Mouse (Mus musculus) neutrophil, adult 5-6 weeks (primary cell): Measurements from ENCODE around the gene Cdc42ep1. TPM values are rescaled to one million over a fixed set of nuclear protein-coding genes. Genes with fewer than 3 reads are reported as not detected.
"Not testable (repeated sequence)": the region's sequence is repeated elsewhere in the genome, so short reads cannot be mapped to it uniquely, and the experiment has no call there.

Experiments used
- ATAC-seq: fragments of 151-379, 151-347 bp; 2 replicates; pipeline ENCODE4 v1.8.0; 2017; ENCODE audit warnings: mild to moderate bottlenecking, moderate TSS enrichment; ENCODE audit not compliant: insufficient number of reproducible peaks, poor library complexity, low FRiP score, severe bottlenecking; ENCODE audit errors: extremely low read depth
- total RNA-seq: library from RNA; stranded (forward); fragments of 200-1000 nt; gene quantifications from 2 replicates; pipeline ENCODE4 v1.2.3, GENCODE M21; 2017

The Cdc42ep1 gene
- total RNA-seq, 1 experiment from 2014 or later: not detected

DNA sequence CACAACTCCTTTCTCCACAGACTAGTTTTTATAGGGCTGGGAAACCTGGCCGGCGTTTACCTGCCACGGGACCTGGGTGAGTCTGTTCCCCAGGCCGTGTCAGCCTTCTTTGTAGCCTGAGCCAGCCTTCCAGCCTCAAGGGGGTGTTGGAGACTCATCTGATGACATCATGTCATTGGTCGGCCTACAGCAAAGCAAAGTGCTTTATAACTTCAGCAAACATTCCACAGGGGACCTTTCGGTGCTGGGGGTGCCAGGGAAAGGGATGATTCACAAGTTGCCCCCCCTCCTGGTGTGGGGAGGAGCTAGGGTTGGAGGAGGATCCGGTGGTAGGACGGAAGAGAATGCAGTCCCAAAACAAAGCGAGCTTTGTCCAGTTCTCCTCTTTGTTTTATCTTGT, 2.4 kb downstream of the Cdc42ep1 start:
- no peak for ATAC-seq

- ATAC-seq: no peak
Observed at GRCm38 (mm10) chr15:78845321-78845720, 2.9 kb downstream of the Cdc42ep1 start.

DNA sequence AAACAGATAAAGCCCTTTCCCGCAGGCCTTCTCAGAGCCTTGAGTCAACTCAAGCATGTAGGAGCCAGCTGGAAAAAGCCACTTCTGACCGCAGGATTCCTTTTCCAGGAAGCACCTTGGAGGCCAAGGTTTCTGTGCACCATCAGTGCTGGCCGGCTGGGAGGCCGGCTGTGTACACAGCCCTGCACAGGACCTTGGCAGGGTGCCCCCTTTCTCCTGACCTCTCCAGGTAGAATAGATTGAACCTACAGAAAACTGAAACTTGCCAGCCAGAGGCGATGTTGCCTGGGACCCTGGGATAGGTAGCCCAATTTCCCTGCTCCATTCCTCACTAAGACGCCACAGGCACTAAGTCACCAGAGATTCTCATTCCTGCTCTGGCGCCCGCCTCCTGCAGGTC, 3.4 kb downstream of the Cdc42ep1 start:
- ATAC-seq: no peak

GRCm38 (mm10) chr15:78846352-78846751, 3.9 kb downstream of the Cdc42ep1 start:
- ATAC-seq: no peak

DNA sequence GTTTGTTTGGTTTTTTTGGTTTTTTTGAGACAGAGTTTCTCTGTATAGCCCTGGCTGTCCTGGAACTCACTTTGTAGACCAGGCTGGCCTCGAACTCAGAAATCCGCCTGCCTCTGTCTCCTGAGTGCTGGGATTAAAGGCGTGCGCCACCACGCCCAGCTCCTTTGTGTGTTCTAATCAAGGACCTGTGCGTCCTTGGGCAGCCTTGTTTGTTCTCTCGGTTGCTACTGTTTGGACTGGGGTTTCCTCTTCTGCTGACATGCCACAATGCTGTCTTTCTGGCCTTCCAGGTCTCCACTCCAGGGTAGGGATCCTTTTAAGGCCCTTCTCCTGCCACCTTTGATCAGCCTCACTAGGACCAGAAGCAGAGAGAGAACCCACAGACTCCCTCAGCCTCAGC, 4.4 kb downstream of the Cdc42ep1 start:
- ATAC-seq: not testable (repeated sequence)

DNA sequence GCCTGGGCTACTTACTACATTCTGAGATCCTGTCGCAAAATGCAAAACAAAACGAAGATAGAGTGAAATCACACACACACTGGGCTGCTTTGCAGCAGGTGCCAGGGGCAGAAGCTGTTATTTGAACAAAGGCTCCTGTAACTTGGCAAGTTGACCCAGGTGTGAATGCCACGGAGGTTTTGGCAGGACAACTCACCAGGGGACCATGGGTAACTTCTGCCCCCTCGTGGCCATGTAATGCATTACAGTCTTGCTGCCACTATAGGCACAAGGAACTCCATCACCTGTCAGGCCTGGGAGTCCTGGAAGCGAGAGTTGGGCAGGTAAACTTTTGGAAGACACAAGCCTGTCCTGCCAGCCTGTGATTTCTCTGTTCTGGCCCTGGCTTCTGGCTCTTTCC, 6.0 kb downstream of the Cdc42ep1 start:
- ATAC-seq: peak; percentile 60

GRCm38 (mm10) chr15:78849485-78849884, 7.1 kb downstream of the Cdc42ep1 start:
- ATAC-seq: no peak

DNA sequence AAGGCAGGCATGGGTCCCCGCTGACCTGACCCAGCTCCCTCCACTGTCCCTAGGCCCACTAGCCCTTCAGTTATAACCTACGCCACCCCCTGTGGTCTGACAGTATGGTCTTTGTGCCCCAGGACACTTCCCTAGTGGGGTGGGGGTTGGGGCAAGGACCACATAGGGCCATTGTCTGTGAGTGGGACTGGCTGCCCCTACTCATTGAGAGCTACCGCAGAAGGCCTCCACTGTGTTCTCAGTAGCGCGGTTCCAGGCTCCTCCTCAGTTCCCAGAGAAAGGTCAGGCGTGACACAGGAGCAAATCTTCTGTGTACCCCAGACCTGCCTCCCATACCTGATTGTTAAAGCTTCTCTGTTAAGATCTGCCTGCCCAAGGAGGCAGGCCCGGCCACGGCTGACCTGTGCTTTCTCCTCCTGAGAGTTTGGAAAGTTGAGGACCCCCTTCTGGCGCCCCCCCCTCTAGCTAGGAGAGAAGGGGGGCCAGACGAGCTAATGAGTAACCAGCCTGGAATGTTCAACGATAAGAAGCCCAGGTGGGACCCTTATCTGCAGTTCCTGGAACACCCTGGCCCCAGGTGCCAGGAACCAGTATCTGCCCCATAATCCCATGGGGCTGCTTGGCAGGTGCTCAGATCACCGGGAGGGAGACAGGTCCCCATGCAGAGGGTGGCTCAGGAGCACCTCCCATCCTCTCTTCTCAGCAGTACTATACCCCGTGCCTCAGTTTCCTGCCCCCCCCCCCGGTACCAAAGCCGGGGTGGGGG, 7.8 kb downstream of the Cdc42ep1 start:
- no peak for ATAC-seq

GRCm38 (mm10) chr15:78850944-78851343, 8.5 kb downstream of the Cdc42ep1 start:
- no peak for ATAC-seq

DNA sequence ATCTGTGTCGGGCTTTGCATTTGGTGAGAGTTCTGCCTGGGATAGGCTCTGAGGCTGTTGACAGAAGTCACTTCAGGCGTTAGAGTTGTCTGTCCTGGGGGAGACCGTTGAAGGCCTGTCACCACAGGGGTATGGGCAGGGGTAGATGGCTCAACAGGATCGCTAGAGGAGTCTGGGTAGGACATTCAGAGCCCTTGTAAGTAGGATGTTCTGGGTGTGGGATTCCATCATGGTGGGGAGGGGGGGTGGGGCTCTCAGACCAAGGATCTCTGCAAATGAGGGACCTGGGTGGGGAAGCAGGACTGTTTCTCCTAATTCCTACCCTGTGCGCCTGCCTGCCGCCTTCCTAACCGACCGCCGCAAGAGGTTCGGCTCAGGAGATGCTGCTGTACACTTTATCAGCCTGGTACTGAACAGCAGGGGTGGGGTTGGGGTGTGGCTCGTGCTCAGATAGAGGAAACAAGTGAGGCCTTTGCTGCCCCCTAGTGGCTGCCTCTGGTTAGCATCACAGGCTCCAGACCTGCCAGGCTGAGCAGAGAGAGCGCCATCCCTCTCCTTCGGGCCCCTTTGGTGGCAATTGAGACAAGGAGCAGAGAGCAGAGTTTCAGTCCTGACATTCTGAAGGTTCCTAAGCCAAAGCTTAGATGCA, 9.2 kb downstream of the Cdc42ep1 start:
- peak; percentile 83 for ATAC-seq

GRCm38 (mm10) chr15:78855303-78855965, 13.0 kb downstream of the Cdc42ep1 start, which contains the start of gene Lgals2:
Gene Lgals2 (minus strand): TSS chr15:78855529.
- no peak for ATAC-seq

GRCm38 (mm10) chr15:78857009-78857408, 14.6 kb downstream of the Cdc42ep1 start:
- no peak for ATAC-seq

DNA sequence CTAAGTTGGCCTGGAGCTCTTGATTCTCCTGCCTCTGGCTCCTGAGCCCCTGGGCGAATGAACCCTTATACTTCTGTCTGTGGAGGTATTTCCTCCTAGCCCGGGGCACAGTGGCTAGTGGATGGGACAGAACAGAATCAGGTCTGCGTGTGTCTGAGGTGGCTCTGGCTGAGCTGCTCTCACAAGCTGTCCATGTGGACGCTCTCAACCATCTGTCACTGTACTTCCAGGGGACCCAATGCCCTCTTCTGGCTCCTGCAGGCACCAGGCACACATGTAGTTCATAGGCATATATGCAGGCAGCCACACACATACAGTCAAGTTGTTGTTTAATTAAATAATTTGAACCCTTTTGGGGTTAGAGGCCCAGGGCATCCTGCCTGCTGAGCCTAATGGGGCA, 16.9 kb downstream of the Cdc42ep1 start:
- no peak for ATAC-seq

- ATAC-seq: no peak
Observed at GRCm38 (mm10) chr15:78859714-78860113, 17.3 kb downstream of the Cdc42ep1 start.

- ATAC-seq: no peak
Observed at GRCm38 (mm10) chr15:78862280-78862679, 19.9 kb downstream of the Cdc42ep1 start.

GRCm38 (mm10) chr15:78863154-78863553, 20.7 kb downstream of the Cdc42ep1 start:
- no peak for ATAC-seq

DNA sequence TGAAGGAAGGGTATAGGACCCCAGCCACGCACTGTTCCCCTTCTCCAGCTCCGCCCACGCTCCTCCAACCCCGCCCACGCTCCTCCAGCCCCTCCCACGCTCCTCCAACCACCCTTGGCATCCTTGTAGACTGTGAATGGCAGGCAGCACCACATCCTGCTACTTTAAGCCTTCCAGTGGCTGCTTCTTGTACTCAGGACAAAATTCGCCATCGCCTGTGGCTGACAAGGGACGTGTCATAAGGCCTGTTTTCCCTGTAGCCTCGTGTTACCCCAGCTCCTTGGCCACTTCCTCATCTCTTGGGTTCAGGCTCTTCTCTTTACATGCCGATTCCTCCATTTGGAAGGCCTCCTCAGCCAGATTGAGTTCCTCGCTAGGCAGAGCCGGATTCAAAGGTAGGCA, 21.4 kb downstream of the Cdc42ep1 start:
- ATAC-seq: no peak

- ATAC-seq: no peak
Observed at GRCm38 (mm10) chr15:78868398-78868797, 26.0 kb downstream of the Cdc42ep1 start.

DNA sequence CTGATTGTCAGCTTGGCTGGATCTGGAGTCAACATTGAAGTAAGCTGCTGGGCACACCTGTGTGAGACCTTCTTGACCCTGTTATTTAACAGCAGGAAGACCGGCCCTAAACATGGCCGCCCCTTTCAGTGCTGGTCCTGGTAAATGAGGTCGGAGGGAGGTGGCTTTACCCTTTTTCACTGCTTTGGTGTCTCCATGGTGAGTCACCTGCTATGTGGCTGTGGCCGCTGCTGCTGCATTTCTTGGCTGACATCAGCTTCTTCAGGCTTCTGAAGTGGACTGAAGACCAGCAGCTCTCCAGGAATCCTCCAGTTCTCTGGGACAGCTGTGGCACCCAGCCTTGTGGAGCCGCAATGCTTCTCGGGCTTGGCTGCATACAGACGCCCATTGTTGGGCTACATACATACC, 26.4 kb downstream of the Cdc42ep1 start:
- ATAC-seq: no peak

- peak; percentile 57; the same call in 1 of the 2 replicates for ATAC-seq
Observed at GRCm38 (mm10) chr15:78869775-78870174, 27.4 kb downstream of the Cdc42ep1 start.
